Mouse (Mus musculus): ENCODE measurements around the gene Hyal3.

DNA sequence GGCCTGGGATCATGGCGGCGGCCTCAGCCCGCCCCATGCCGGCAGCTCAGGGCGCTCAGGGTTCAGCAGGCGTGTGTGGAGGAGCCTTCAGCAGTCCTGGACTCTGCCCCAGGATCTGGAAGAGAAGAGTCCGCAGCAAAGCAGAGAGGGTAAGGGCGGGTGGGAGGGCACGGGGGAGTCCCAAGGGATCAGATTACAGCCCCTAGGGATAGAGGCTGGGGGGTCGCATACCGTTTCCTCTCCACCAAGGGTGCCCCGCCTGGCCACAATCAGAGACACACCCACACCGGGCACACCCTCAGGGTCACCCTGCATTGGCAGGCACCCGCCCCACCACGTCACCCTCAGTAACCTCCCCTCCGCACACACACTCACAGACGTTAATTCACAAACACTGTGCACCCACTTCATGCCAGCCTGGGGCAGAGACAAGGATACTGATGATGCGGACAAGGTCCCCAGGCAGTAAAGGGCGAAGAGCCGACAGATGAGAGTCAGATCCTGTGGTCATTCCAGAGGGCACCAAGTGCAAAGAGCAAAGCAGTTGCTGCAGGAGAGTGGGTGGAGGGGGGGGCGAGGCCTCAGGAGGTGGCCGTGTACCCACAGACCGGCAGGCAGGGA lies 24.5 kb downstream of the Hyal3 start:
- TF ChIP-seq CTCF (IDR thresholded peaks at IDR 0.05; ENCODE audit: extremely low read depth, insufficient read depth, insufficient read length, insufficient replicate concordance) (no peak), POLR2A (IDR thresholded peaks at IDR 0.05; ENCODE audit: low read depth, low read length) (no peak)

Data from spleen, adult 2 months (tissue).